Mouse (Mus musculus): ENCODE results near the gene Mvb12b. TPM values are rescaled to one million over a fixed set of nuclear protein-coding genes. Genes with fewer than 3 reads are reported as not detected.

Gene Mvb12b
- polyA plus RNA-seq, 1 experiment from 2014 or later, result 16.6 TPM

DNA sequence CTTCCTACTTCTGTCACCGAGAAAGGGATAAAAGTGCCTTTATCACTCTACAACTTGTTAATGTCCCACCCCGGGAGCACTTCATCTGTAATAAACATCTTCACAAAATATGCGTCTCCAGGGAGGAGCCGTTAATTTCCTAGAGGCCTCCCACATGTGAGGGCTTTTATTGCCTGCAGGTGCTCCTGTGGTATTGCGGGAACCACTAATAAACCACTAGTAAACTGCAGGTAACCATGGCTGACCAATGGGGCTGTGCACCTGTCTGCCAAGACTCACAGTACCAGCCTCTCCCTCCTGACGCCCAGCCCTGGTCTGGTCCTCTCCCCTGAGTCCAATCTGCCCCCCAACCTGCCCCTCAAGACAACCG lies 186.3 kb downstream of the Mvb12b start:
- Histone ChIP-seq H3K27me3 (ENCODE audit: insufficient read depth, poor library complexity, severe bottlenecking) (peaks cover 64% of the 10 kb centered on the region), H3K27ac (no peak overlapping the region)

DNA sequence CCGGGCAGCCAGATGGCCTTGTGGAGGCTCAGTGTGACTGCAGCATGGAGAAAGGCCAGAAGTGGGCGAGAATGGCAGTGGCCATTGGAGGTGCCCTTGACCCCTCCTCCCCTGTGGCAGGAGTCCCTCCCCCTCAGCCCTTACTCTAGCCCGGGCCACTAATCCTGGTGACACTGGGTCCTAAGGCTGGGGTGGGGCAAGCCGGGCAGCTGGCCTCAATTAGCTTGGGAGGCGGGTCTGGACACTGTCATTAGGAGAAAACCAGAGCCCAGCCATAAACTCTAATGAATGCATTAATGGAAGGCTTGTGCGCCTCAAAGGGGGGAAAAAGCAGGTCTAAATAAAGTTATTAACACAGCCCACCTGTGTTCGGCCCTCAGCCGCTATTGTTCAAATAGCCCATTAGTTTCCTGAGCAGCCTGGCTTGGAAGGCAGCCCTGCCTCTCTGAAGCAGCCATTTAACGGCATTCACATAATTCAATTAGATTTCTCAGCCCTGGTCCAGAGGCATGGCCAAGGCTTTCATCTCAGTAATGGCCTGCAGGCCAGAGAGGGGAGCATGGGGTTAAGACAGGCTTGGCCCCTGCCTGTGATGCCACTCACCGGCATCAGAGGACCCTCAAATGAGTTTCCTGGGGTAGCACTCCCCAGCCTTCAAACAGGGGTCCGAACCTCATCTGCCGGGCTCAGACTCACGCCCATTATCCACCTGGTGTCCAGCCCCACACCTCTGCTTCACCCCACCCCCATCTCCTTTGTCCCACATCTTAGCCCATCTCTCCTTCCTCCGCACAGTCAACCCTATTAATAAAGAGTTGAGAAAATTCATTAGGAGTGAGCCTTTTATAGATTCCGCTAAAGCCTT lies 186.9 kb downstream of the Mvb12b start:
- DNase-seq (ENCODE audit: low spot score), result no peak
- Histone ChIP-seq H3K36me3 (no peaks in the 10 kb centered on the region; the same call in 1 of the 2 replicates), H3K9me3 (peaks cover 6% of the 10 kb centered on the region; the same call in 1 of the 2 replicates), H3K4me3 (no peak overlapping the region), H3K4me1 (peaks cover 10% of the 10 kb centered on the region), H3K27me3 (ENCODE audit: insufficient read depth, poor library complexity, severe bottlenecking) (peaks cover 58% of the 10 kb centered on the region), H3K27ac (no peak overlapping the region)
- 40% methylated on average over 15 of the region's 15 CpGs for WGBS

More for the DNA sequence above, 186.3 kb downstream of the Mvb12b start:
- WGBS, result 54% methylated on average over 7 of the region's 7 CpGs
- Histone ChIP-seq H3K9me3 (peaks cover 6% of the 10 kb centered on the region; the same call in 1 of the 2 replicates), H3K4me1 (peaks cover 10% of the 10 kb centered on the region), H3K36me3 (no peaks in the 10 kb centered on the region; the same call in 1 of the 2 replicates), H3K4me3 (no peak overlapping the region)
- DNase-seq (ENCODE audit: low spot score), result no peak

DNA sequence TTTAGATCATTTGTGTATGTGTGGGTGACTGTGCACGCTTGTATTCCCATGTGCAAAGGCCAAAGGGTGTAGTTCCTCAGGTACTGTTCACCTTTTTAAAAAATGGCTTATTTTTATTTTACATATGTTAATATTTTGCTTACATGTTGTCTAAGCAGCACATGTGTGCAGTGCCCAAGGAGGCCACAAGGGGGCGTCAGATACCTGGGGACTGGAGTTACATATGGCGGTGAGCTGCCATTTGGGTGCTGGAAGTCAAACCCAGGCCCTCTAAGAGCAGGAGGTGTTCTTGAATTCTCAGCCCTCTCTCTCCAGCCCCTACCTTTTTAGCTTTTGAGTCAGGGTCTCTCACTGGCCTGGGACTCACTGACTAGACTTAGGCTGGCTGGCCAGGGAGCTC lies 188.8 kb downstream of the Mvb12b start:
- Histone ChIP-seq H3K27me3 (ENCODE audit: insufficient read depth, poor library complexity, severe bottlenecking) (peaks cover 41% of the 10 kb centered on the region), H3K9me3 (peaks cover 6% of the 10 kb centered on the region; the same call in 1 of the 2 replicates), H3K4me1 (peaks cover 10% of the 10 kb centered on the region), H3K27ac (no peak overlapping the region), H3K4me3 (no peak overlapping the region), H3K36me3 (no peaks in the 10 kb centered on the region; the same call in 1 of the 2 replicates)
- 58% methylated on average over 3 of the region's 3 CpGs for WGBS
- no peak for DNase-seq (ENCODE audit: low spot score)

DNA sequence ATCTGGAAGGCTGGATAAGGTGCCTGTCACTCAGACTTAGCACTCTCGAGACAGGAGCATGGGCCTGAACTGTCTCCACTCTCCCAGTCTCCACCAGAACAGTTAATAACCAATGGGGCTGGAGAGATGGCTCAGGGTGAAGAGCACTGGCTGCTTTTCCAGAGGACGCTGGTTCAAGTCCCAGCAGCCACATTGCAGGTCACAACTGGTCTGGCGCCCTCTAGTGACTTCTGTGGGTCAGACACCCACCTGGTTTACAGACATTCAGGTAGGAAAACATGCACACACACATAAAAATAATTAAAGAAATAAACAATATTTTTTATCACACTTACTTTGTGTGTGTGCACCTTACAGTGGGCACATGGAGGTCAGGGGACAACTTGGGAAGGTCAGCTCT lies 191.3 kb downstream of the Mvb12b start:
- H3K9me3 ChIP-seq, result peaks cover 6% of the 10 kb centered on the region; the same call in 1 of the 2 replicates
- H3K4me1 ChIP-seq, result peaks cover 5% of the 10 kb centered on the region; the same call in 1 of the 2 replicates
- no peaks in the 10 kb centered on the region; the same call in 1 of the 2 replicates for H3K36me3 ChIP-seq
- no peak overlapping the region for H3K27ac ChIP-seq
- H3K4me3 ChIP-seq, result no peak overlapping the region
- peaks cover 27% of the 10 kb centered on the region for H3K27me3 ChIP-seq (ENCODE audit: insufficient read depth, poor library complexity, severe bottlenecking)
- no peak for DNase-seq (ENCODE audit: low spot score)
- 60% methylated on average over 3 of the region's 3 CpGs for WGBS

DNA sequence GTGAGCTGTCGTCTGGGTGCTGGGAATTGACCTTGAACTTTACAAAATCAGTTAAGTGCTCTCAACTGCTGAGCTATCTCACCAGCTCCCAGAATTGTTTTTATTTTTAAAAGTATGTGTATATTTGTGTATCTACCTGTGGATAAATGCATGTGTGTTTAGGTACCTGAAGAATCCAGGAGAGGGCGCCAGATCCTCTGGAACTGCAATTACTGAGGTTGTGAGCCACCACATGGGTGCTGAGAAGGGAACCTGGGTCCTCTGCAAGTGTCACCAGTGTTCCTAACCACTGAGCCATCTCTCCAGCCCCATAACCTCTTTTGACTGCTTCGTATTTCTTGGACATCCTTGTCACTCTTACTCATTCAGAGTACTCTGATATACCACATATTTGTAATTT lies 193.8 kb downstream of the Mvb12b start:
- 61% methylated on average over 3 of the region's 3 CpGs for WGBS
- no peak for DNase-seq (ENCODE audit: low spot score)

DNA sequence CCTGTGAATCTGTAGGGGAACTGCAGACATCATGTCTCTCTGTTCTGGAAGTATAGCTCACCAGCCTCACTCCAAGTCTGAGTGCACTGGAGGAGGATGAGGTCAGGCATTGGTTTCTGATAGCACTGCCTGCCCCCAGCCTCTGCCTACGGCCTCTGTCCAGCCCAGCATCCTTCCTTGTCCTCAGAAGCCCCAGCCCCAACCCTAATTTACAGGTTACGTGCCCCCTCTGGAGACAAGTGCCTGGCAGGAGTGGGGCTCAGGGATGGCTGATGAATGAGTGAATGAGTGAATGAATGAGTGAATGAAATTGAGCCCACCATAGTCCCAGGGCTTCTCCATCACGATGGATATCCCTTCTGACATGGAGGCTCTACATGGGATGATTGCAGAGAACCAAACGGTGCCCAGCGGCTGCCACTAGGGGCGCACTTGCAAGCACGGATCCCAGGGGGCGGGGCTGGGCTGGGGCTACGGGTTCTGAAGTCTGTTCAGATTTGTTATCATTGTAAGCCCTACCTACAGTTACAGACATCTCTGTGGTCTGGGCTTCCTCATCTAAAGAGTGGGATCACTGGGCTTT lies 197.8 kb downstream of the Mvb12b start:
- peaks cover 18% of the 10 kb centered on the region for H3K4me1 ChIP-seq
- 22% methylated on average over 9 of the region's 9 CpGs for WGBS

More for the DNA sequence above, 193.8 kb downstream of the Mvb12b start:
- no peak overlapping the region for H3K4me3 ChIP-seq
- H3K27ac ChIP-seq, result no peak overlapping the region
- no peaks in the 10 kb centered on the region; the same call in 1 of the 2 replicates for H3K36me3 ChIP-seq
- peaks cover 6% of the 10 kb centered on the region; the same call in 1 of the 2 replicates for H3K9me3 ChIP-seq
- H3K4me1 ChIP-seq, result peaks cover 18% of the 10 kb centered on the region
- H3K27me3 ChIP-seq (ENCODE audit: insufficient read depth, poor library complexity, severe bottlenecking), result peaks cover 31% of the 10 kb centered on the region

DNA sequence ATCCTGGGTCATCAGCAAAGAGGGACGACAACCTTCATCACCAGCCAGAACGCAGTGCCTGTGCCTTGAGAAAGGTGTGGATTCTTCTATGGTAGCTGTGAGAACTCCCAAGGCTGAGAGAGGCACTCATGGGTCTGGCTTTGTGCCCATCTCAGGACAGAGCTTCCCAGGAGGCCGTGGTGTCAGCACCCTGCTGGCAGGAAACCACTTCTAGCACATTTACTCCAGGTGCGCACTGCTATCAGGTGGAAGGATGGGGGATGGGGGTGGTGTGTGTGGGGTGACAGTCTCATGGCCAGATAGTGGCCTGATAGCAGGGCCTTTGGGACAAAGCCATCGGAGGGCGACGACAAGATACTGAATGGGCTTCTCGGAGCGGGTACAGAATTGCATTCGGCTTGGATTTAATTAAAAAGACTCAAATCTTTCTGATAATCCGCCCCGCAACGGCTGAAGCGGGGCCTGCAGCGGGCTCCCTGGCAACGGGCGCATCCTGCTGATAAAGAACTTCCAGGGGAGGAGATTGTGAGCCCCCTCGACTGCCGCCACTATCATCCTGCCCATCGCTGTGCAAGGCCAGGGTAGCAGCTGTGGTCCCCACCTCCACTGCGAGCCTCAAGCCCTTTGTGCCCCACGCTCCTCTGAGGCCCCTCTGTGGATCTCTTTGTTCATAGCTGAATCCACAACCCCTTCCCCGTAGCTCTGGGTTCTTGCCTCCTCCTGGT lies 198.4 kb downstream of the Mvb12b start:
- H3K27ac ChIP-seq, result no peak overlapping the region
- 36% methylated on average over 23 of the region's 23 CpGs for WGBS
- H3K36me3 ChIP-seq, result no peaks in the 10 kb centered on the region
- H3K4me1 ChIP-seq, result peaks cover 18% of the 10 kb centered on the region
- no peak for DNase-seq (ENCODE audit: low spot score)
- H3K27me3 ChIP-seq (ENCODE audit: insufficient read depth, poor library complexity, severe bottlenecking), result peaks cover 44% of the 10 kb centered on the region
- H3K4me3 ChIP-seq, result no peak overlapping the region
- H3K9me3 ChIP-seq, result 0 out of 2 replicates have a peak, but pooled peaks cover 5% of the 10 kb centered on the region

More for the DNA sequence above, 197.8 kb downstream of the Mvb12b start:
- no peak for DNase-seq (ENCODE audit: low spot score)
- H3K9me3 ChIP-seq, result 0 out of 2 replicates have a peak, but pooled peaks cover 5% of the 10 kb centered on the region
- peaks cover 42% of the 10 kb centered on the region for H3K27me3 ChIP-seq (ENCODE audit: insufficient read depth, poor library complexity, severe bottlenecking)
- H3K36me3 ChIP-seq, result no peaks in the 10 kb centered on the region
- H3K27ac ChIP-seq, result no peak overlapping the region
- no peak overlapping the region for H3K4me3 ChIP-seq

DNA sequence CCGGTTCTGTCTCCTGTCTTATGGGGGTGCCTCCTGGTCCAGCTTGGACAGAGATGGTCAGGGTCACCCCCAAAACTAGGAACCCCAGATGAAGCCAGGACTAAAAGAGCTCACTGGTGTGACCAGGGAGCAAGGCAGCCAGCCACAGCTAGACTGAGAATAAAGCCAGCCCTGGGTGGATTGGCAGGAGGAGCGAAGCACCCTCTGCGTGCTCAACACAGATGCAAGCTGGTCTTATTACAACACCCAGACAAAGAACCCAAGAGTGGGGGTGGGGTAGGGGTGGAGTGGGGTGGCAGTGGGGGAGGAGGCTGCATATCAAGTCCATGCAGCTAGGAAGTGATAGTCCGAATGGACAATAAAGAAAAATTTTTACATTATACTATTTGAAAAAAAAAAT lies 204.2 kb downstream of the Mvb12b start:
- Histone ChIP-seq H3K27me3 (ENCODE audit: insufficient read depth, poor library complexity, severe bottlenecking) (peaks cover 50% of the 10 kb centered on the region), H3K9me3 (0 out of 2 replicates have a peak, but pooled peaks cover 5% of the 10 kb centered on the region), H3K4me1 (no peaks in the 10 kb centered on the region), H3K4me3 (no peak overlapping the region), H3K27ac (no peak overlapping the region), H3K36me3 (no peaks in the 10 kb centered on the region)
- DNase-seq (ENCODE audit: low spot score), result no peak
- 72% methylated on average over 4 of the region's 4 CpGs for WGBS

DNA sequence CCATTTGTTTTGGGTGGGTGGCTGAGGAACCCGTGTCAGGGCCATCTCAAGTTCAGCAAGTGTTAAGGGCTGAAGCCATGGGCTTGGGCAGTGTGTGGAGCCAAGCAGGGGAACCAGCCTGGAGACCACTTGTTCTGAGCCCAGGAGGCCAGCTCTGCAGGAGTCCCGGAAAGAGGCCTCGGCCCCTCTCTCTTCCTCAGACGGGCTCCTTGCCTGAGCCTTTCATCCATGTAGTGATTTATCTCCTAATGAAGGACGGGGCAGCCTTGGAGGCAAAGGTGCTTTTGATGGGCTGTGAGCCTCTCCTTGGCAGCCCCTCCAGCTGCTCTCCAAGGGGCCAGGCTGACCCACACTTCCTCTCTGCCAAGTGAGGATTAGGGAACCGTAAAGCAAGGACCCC lies 204.7 kb downstream of the Mvb12b start:
- no peak for DNase-seq (ENCODE audit: low spot score)
- no peak overlapping the region for H3K4me3 ChIP-seq
- WGBS, result 31% methylated on average over 6 of the region's 6 CpGs
- H3K36me3 ChIP-seq, result no peaks in the 10 kb centered on the region
- peaks cover 47% of the 10 kb centered on the region for H3K27me3 ChIP-seq (ENCODE audit: insufficient read depth, poor library complexity, severe bottlenecking)
- no peak overlapping the region for H3K27ac ChIP-seq
- H3K4me1 ChIP-seq, result peaks cover under 1% of the 10 kb centered on the region; the same call in 1 of the 2 replicates
- 0 out of 2 replicates have a peak, but pooled peaks cover 5% of the 10 kb centered on the region for H3K9me3 ChIP-seq

DNA sequence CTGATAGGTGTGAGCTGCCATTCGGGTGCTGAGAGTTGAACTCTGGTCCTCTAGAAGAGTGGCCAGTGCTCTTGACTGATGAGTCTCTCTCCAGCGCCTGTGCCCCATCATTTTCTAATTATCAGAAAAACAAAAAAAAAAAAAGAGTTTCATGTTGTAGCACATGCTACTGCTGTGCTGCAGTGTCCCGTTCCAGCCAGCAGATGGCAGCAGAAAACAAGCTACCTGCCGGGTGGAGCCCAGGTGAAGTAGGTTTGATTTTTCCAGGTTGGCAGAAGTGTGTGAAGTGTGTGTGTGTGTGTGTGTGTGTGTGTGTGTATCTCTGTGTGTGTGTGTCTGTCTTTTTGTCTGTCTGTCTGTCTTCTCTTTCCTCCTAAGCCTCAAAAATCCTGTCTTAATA lies 205.5 kb downstream of the Mvb12b start:
- peaks cover 10% of the 10 kb centered on the region for H3K4me1 ChIP-seq
- no peaks in the 10 kb centered on the region for H3K36me3 ChIP-seq
- DNase-seq (ENCODE audit: low spot score), result no peak
- no peak overlapping the region for H3K27ac ChIP-seq
- H3K9me3 ChIP-seq, result 0 out of 2 replicates have a peak, but pooled peaks cover 2% of the 10 kb centered on the region
- WGBS, result 13% methylated on average over 4 of the region's 4 CpGs
- no peak overlapping the region for H3K4me3 ChIP-seq
- peaks cover 47% of the 10 kb centered on the region for H3K27me3 ChIP-seq (ENCODE audit: insufficient read depth, poor library complexity, severe bottlenecking)
